Comparison of ENCODE assay signal across 14 mouse cellular contexts in the genomic region with DNA sequence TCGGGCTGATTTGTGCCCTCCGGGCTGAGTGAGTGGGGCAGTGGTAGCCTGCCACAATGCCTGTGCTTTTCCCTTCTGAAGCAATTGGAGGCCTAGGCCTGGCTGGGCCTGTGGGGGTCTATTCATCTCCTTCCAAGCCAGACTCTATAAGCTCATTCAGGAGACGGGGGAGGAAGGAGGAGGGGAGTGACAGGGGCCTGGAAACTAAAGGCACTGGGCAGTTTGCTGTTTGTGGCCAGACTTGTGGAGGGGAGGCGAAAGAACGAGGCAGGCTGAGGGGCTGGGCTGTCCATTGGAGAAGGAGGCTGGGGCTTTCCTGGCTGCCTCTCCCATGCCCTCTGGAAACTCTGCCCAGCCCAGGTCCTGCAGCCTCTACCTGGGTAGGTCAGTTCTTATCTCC.
A peak's percentile ranks its signal among the peaks of the same experiment; 100 is the strongest.
DNase-seq lines count a peak whose midpoint lies in the region; ATAC-seq and TF ChIP-seq lines count a peak whose summit lies in the region.
"Had no signal": no experiment of that assay in that cellular context is flagged by ENCODE, and none has a peak within 500 bp of the region (broad histone marks: within the 10 kb centered on the region; RNA-seq: fewer than 3 reads in every experiment).

No protein-coding gene starts in this region.

- TF ChIP-seq POLR2A in olfactory bulb, adult 2 months (IDR thresholded peaks at IDR 0.05; ENCODE audit: insufficient read depth, low read depth, low read length), result no peak

- TF ChIP-seq CTCF in left cerebral cortex, adult 2 months (IDR thresholded peaks at IDR 0.05), result no peak
- no peak for TF ChIP-seq CTCF in olfactory bulb, adult 2 months (IDR thresholded peaks at IDR 0.05; ENCODE audit: insufficient read depth, low read depth, low read length)

- no peaks in the 10 kb centered on the region for H3K27me3 ChIP-seq in forebrain, embryonic 13.5 days
- H3K27me3 ChIP-seq: CH12.LX; embryonic facial prominence, embryonic 12.5 days; lung, embryonic 15.5 days; stomach, embryonic 15.5 days had no signal

- H3K9ac ChIP-seq in forebrain, embryonic 13.5 days, result no peak overlapping the region
- H3K9ac ChIP-seq: embryonic facial prominence, embryonic 12.5 days; lung, embryonic 15.5 days; stomach, embryonic 15.5 days had no signal

- no peaks in the 10 kb centered on the region for H3K9me3 ChIP-seq in forebrain, embryonic 13.5 days (replicated peaks)
- H3K9me3 ChIP-seq: embryonic facial prominence, embryonic 12.5 days; lung, embryonic 15.5 days; stomach, embryonic 15.5 days had no signal

- no peak overlapping the region for H3K4me2 ChIP-seq in forebrain, embryonic 13.5 days
- H3K4me2 ChIP-seq: embryonic facial prominence, embryonic 12.5 days; lung, embryonic 15.5 days; stomach, embryonic 15.5 days had no signal

- no peaks in the 10 kb centered on the region for H3K36me3 ChIP-seq in forebrain, embryonic 13.5 days (ENCODE audit: poor library complexity, severe bottlenecking)
- H3K36me3 ChIP-seq: embryonic facial prominence, embryonic 12.5 days; lung, embryonic 15.5 days; stomach, embryonic 15.5 days had no signal

- 8% methylated on average over 5 of the region's 5 CpGs for WGBS in forebrain, embryonic 13.5 days
- WGBS in olfactory bulb, adult 2 months, result 62% methylated on average over 5 of the region's 5 CpGs

- no peak overlapping the region for H3K27ac ChIP-seq in left cerebral cortex, adult 2 months
- H3K27ac ChIP-seq in forebrain, embryonic 13.5 days, result peak overlapping the region; percentile 55
- H3K27ac ChIP-seq in olfactory bulb, adult 2 months (ENCODE audit: insufficient read depth, low read depth, low read length), result peak overlapping the region; percentile 48
- H3K27ac ChIP-seq: embryonic facial prominence, embryonic 12.5 days; lung, embryonic 15.5 days; stomach, embryonic 15.5 days had no signal

- peaks cover 27% of the 10 kb centered on the region for H3K4me1 ChIP-seq in forebrain, embryonic 13.5 days
- H3K4me1 ChIP-seq in olfactory bulb, adult 2 months (ENCODE audit: control insufficient read depth, insufficient read depth, low read length), result peaks cover 5% of the 10 kb centered on the region; the same call in 1 of the 2 replicates
- H3K4me1 ChIP-seq: lung, embryonic 15.5 days; stomach, embryonic 15.5 days had no signal

- intact Hi-C loops in left cerebral cortex, postnatal 10 days (cut with DNase I), result no loop called here
- intact Hi-C loops in left cerebral cortex, adult 2 months (cut with DNase I), result no loop called here

- ATAC-seq in forebrain, embryonic 13.5 days, result peak; percentile 78

- no peak overlapping the region for H3K4me3 ChIP-seq in left cerebral cortex, adult 2 months
- H3K4me3 ChIP-seq in forebrain, embryonic 13.5 days, result no peak overlapping the region
- H3K4me3 ChIP-seq in olfactory bulb, adult 2 months (ENCODE audit: insufficient read depth, low read depth, low read length), result no peak overlapping the region
- H3K4me3 ChIP-seq: embryonic facial prominence, embryonic 12.5 days; lung, embryonic 15.5 days; stomach, embryonic 15.5 days had no signal

- peak; percentile 49 to 50 for DNase-seq in left cerebral cortex, postnatal 10 days (ENCODE audit: extremely low spot score in 1 of 2, low spot score in 2 of 2)
- DNase-seq in left cerebral cortex, adult 2 months (ENCODE audit: extremely low spot score in 1 of 2, low spot score in 2 of 2), result no peak
- peak; percentile 51 to 68 for DNase-seq in layer of hippocampus, postnatal 10 days (ENCODE audit: low spot score in 2 of 2)
- no peak for DNase-seq in urinary bladder, postnatal 25 days (ENCODE audit: low spot score)
- DNase-seq in spleen, postnatal 36 days (ENCODE audit: low spot score in 2 of 2), result no peak
- DNase-seq: gastrocnemius, postnatal 14 days; heart, postnatal 14 days; kidney, postnatal 10 days had no signal

Comparison
In these comparisons a context has a peak if more than half of its experiments do, and no peak if none do; other contexts are left out.
1. DNase-seq: peak in left cerebral cortex, postnatal 10 days (2 of 2) and layer of hippocampus, postnatal 10 days (2 of 2); none in left cerebral cortex, adult 2 months (0 of 2), urinary bladder, postnatal 25 days (single experiment) and spleen, postnatal 36 days (0 of 2).